Mouse (Mus musculus): ENCODE measurements at regions not wholly inside any gene's neighbourhood (a gene's known extent, or its start where the extent isn't known, plus 50 kb on each side); places are given as distances from the start of the nearest gene placed in this dataset.
A peak's percentile ranks its signal among the peaks of the same experiment; 100 is the strongest.

DNA sequence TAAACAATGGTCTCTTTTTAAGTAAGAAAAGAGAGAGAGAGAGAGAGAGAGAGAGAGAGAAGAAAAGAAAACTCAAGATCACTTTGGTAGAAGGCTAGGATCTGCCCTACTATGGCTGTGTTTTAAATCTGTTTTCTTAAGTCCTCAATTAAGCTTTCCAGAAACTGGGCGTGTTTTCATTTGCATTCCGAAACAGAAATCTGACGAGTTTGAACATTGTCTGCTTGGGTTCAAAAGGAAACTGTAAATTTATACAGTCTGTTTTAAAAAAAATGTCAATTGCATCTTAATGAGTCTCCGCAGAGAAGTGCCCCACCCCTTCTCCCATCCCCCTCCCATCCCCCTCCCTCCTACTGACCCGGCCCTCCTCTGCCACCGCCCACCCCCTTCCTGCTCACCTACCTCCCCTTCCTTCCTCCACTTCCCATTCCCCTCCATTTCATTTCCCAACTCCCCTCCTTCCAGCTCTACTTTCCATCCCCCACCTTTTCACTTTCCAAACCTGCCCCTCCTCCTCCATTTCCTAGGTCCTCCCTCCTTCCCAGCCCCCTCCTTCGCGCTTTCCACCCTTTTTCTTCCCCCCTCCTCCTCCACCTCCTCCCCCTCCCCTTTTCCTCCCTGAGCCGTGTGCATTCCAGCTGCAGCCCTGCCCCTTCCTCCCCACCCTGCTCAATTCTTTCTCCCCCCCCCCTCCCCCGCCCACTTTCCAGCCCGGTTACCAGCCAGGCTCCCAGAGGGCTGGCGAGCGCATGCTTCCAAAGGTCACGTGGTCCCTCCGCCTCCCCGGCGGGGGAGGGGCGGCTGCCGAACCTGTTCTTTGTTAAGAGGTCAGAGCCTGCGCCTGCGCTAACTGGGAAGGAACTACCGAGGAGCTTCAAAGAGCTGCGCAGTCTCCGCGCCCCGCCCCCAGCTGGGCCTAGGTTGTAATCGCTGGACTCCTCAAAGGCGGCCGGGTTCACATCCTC, 77.7 kb upstream of the Tbl1x start:
- DNase-seq (ENCODE audit: low read depth, low spot score): peak; percentile 95

DNA sequence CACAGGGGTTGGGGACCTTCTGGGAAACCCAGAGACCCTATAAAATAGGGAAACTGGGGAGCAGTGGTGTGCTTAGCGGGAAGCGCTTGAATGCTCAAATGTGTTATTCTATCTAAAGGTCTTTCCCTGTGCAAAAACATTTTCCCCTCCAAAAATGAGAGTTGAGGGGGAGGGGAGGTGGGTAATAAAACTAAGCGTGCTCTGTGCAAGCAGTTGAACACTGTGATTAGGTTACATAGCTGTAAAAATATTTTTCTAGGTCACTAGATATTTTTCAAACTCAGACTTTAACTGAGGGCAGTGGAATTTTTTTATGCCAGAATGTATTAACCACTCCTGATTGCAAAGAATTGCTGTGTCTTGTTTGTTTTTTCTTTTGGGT, 77.0 kb upstream of the Tbl1x start:
- DNase-seq (ENCODE audit: low read depth, low spot score): no peak

DNA sequence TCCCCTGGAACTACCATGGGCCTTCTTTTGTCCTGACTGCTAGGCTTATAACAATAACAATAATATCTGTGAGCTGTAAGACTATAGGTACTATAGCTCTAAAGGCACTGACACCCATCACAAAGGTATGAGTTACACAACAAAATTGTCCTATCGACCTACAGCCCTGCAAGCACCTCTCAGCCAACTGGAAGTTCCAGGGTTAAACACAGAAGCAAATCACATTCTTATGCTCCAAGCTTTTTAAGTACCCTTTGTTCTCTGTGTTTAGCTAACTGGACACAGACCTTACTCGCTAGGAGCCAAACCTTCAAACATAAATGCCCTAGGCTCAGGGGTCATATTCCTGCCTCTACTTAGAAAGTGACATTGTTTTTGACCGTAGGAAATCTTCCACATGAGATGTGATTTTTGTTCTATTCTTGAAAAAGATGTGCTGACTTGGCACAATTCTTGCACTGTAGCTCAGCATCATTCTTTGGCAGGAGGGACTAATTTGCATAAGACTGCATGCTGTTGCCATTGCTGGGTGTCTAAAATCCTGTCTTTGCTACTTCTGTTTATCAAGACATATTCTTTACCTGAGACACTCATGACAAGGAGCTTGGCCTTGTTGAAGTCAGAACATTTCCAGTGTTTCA, 66.8 kb upstream of the Tbl1x start:
- no peak for DNase-seq (ENCODE audit: low read depth, low spot score)

DNA sequence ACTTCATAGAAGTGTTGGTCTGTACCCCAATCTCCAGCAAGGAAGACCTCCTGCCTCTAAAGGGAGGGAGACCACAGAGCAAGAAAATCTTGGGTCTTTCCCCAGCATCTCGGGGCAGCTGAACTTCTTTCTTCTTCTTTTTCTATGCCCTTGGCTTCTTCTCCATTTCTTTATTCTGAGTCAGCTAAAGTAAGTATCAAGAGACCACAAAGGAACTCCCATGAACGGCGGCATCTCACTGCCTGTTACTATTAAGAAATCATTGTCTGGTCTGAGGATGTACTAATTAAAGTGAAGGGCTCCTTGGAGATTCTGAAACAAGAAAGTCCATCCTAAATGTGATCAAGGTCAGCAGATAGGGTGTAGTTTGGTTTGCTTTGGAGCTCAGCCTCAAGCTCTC, 64.1 kb upstream of the Tbl1x start:
- no peak for DNase-seq (ENCODE audit: low read depth, low spot score)

DNA sequence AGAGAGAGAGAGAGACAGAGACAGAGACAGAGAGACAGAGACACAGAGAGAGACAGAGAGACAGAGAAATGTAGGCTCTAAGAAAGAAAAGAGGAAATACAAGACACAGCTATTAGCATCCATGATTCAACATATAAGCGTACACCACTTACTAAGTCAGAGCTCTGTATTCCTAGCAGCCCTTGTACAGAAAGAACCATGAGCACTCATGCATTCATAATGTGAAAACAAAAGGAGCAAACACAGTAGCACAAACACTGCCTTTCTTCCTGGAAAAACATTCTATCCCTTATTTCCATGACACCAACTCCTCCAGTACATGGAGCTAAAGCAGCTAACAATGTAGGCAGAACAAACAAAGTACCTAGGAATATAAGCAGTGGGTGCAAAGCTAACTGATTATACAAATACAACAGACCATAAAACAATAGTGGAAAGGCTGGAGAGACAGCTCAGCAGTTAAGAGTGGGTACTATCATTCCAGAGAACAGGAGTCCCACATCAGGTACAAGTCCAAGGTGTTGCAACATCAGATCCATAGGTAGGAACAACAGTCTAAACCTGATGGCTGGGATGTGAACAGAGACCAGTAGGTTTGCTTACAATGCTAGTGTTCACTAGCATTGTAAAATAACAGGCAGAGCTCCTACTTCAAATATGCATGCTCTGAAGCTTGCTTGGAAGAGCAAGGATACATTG, 58.7 kb upstream of the Tbl1x start:
- DNase-seq (ENCODE audit: low read depth, low spot score): no peak

Measured in CD4-positive, CD25-positive, alpha-beta regulatory T cell, adult 2 months (primary cell).